Mouse (Mus musculus): Measurements from ENCODE around the gene Serpina3c.
"Not testable (repeated sequence)": the region's sequence is repeated elsewhere in the genome, so short reads cannot be mapped to it uniquely, and the experiment has no call there.

The Serpina3c gene

DNA sequence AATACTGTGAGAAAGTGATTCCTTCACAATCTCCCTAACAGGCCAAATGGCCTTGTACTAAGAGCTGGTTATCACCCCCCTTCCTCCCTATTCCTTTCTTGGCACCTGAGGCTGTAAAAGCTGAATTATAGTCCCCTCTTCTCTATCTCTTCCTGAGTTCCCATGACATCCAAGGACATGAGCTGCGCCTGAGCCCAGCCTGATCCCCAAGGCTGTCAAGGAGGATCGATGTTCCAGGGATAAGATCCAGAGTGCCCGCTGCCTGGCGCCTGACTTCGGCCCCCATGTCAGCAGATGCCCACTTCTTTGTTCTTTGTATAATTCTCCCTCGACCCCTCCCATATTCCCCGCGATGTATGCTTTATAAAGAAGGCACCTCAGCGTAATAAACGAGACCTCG lies 41.3 kb downstream of the Serpina3c start, which contains the start of gene Serpina3a:
Serpina3a (plus strand) TSS at position 392 of the 400 bp plus-strand sequence.
- in situ Hi-C loops (cut with MboI, MseI): not testable (repeated sequence)

DNA sequence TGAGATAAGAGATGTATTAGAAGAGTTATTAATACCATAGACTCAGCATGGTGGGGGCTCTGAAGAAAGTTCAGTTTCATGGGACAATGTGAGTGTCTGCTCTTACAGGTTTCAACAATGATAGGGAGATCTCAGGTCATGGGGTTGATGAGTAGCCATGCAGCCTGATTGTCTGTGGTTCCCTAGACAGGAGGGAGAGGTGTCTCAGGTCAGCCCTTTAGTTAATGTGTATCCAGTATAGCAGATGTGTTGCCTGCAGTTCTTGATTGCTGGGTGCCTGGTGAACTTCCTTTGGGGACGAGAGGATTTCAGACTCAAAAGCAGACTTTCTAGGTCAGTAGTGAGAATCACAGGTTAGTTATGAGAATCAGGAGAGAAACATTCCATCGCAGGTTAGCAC lies 45.2 kb downstream of the Serpina3c start:
- in situ Hi-C loops (cut with MboI, MseI): no loop called here

DNA sequence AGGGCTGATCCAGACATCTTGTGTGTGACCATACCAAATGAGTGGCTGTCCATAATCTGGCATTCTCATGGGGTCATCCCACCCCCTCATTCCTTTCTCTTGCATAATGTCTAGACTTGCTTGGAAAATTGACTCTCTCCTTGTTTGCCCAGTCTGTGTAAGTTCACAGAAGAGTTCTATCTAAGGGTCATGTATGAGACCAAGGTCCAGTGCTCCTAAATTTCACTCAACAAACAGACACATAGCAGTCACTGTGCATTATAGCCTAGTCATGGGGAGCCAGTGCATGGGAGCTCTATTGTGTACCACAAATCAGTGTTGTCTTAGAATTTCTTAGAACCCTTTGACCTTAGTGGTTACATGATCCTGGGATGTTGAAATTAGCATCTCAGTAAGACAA lies 46.8 kb downstream of the Serpina3c start:
- in situ Hi-C loops (cut with MboI, MseI): no loop called here

DNA sequence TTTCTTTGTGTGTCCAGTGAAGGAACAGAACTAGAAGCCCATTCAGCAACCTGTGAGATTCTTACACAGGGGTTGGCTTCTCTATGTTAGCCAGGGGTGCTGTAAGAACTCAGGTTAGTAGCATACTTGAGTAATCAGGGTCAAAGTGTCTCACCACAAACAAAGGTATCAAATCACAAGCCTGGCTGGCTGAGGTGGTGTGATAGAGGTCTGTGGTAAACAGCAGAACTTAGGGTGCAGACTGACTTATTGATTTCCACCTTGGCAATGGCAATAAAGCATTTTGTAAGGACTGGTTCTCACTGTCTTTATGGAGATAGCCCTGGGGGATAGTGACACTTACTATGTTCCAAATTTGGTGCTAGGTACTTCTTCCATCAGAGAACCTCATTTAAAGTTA lies 47.8 kb downstream of the Serpina3c start:
- in situ Hi-C loops (cut with MboI, MseI): no loop called here

DNA sequence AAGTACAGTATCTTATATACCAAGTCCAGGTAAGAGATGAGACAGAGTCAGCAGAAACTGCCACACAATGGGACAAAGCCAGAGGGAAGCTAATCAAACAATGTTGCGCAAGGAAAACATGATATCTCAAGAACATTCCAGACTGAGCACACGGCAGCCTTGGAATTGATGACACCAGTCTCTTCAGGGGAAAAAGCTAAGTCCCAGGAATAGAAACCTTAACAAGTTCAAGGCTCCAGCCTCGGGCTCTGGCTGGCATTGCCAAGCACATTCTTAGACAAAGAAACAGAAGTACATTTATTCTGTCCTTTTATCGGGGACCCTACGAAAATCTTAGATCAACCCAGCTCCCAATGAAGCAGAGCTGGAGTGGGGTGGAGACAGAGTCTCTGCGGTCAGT lies 52.9 kb downstream of the Serpina3c start, which contains the start of gene Serpina5:
Serpina5 (plus strand) TSS at position 346 of the 400 bp plus-strand sequence.
- in situ Hi-C loops (cut with MboI, MseI): no loop called here
